Mouse (Mus musculus): Measurements from ENCODE around the gene Nfic.

DNA sequence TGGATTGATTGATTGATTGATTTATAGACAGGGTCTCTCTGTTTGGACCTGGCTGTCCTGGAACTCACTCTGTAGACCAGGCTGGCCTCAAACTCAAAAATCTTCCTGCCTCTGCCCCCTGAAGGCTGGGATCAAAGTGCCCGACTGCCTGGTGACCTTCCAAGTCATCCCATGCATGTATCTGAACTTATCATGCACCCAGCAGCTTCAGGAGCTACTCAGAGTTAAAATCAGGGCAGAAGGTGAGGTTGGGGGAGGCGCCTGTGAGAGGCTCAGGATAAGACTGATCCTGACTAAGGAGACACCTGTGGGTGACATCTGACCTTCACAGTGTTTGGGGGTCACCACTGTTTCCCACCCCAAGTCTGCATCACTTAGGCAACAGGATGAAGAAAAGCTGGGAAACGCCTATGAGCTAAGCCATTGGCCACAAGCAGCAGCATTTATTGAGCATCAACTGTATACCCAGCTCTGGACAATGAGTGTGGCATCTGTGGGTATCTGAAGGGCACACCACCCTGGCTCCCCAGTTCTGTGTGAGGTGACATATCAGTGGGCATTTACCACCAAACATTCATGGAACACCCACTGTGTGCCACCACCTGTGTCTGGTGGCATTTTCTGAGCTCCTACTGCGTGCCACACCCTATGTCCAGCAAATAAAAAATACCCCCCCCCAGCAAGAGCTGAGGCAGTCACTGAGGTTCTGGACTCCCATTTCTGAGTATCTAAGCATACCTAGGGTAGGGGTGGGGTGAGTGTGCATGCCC, 31.8 kb downstream of the Nfic start:
- TF ChIP-seq POLR2A (IDR thresholded peaks at IDR 0.05; ENCODE audit: borderline replicate concordance, low read depth, low read length) (no peak), CTCF (IDR thresholded peaks at IDR 0.05; ENCODE audit: low read depth, low read length) (no peak)
